Comparison of ENCODE assay signal across 31 mouse cellular contexts in the genomic region with DNA sequence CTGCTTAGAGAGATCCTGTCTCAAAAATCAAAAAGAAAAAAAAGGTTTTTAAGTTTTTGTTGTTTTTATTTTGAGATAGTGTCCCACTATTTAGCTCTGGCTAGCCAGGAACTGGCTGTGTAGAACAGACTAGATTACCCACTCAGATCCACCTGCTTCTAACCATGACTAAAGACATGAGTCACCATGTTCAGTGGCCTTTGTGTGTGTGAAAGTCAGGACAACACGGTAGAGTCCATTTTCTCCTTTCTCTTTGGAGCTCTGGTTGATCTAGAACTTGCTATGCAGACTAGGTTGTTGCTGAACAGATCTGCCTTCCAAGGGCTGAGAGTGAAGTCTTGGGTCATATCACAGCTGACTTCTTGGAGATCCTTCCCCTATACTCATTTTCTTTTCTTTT. TPM values are rescaled to one million over a fixed set of nuclear protein-coding genes. Genes with fewer than 3 reads are reported as not detected.
DNase-seq lines count a peak whose midpoint lies in the region; ATAC-seq and TF ChIP-seq lines count a peak whose summit lies in the region.
"Had no signal": no experiment of that assay in that cellular context is flagged by ENCODE, and none has a peak within 500 bp of the region (broad histone marks: within the 10 kb centered on the region; RNA-seq: fewer than 3 reads in every experiment).

No protein-coding gene starts in this region.

- WGBS in hindbrain, embryonic 13.5 days: 67% methylated on average over 1 of the region's 1 CpGs
- 64% methylated on average over 1 of the region's 1 CpGs for WGBS in hindbrain, postnatal 0 days

- H3K27ac ChIP-seq in hindbrain, embryonic 13.5 days: 0 out of 2 replicates have a peak overlapping the region, but pooled peaks have one; percentile 35
- no peak overlapping the region for H3K27ac ChIP-seq in hindbrain, postnatal 0 days
- H3K27ac ChIP-seq in ES-Bruce4 (ENCODE audit: insufficient read depth, low read length): no peak overlapping the region
- H3K27ac ChIP-seq: forebrain, embryonic 12.5 days; heart, embryonic 10.5 days; kidney, postnatal 0 days had no signal

- TF ChIP-seq POLR2A in ES-Bruce4 (IDR thresholded peaks at IDR 0.05; ENCODE audit: insufficient read depth, low read length) (no peak), myocyte (IDR thresholded peaks at IDR 0.05; ENCODE audit: insufficient read length, low read depth) (no peak)

- no peak overlapping the region for H3K9ac ChIP-seq in hindbrain, embryonic 13.5 days
- H3K9ac ChIP-seq in hindbrain, postnatal 0 days (replicated peaks; ENCODE audit: low read length): no peak overlapping the region
- peak overlapping the region; percentile 51; the same call in 1 of the 2 replicates for H3K9ac ChIP-seq in ES-Bruce4 (ENCODE audit: low read depth, poor library complexity, severe bottlenecking)

- TF ChIP-seq EP300 in ES-Bruce4 (IDR thresholded peaks at IDR 0.05; ENCODE audit: insufficient read depth, low read depth, low read length): no peak

- no peak for TF ChIP-seq CTCF in hindbrain, postnatal 0 days (IDR thresholded peaks at IDR 0.05; ENCODE audit: low read depth)
- TF ChIP-seq CTCF in ES-Bruce4 (IDR thresholded peaks at IDR 0.05; ENCODE audit: low read depth, low read length): no peak

- peaks cover 11% of the 10 kb centered on the region for H3K36me3 ChIP-seq in hindbrain, embryonic 13.5 days
- H3K36me3 ChIP-seq in hindbrain, postnatal 0 days (ENCODE audit: insufficient read depth, low read length): no peaks in the 10 kb centered on the region
- H3K36me3 ChIP-seq in ES-Bruce4 (ENCODE audit: control insufficient read depth, insufficient read depth, low read length, poor library complexity, severe bottlenecking): peaks cover 13% of the 10 kb centered on the region
- H3K36me3 ChIP-seq in myocyte (ENCODE audit: control insufficient read depth, insufficient read depth): peaks cover 10% of the 10 kb centered on the region

- H3K27me3 ChIP-seq in hindbrain, embryonic 13.5 days: no peaks in the 10 kb centered on the region
- no peaks in the 10 kb centered on the region for H3K27me3 ChIP-seq in hindbrain, postnatal 0 days (ENCODE audit: insufficient read depth, low read length)
- H3K27me3 ChIP-seq in ES-Bruce4 (ENCODE audit: control insufficient read depth, insufficient read depth, low read length, poor library complexity, severe bottlenecking): no peaks in the 10 kb centered on the region
- H3K27me3 ChIP-seq in myocyte (ENCODE audit: control insufficient read depth, insufficient read depth, insufficient read length): no peaks in the 10 kb centered on the region
- H3K27me3 ChIP-seq: forebrain, embryonic 12.5 days; Patski had no signal

- H3K9me3 ChIP-seq in hindbrain, embryonic 13.5 days: no peaks in the 10 kb centered on the region
- no peaks in the 10 kb centered on the region for H3K9me3 ChIP-seq in hindbrain, postnatal 0 days (ENCODE audit: low read length)
- no peaks in the 10 kb centered on the region for H3K9me3 ChIP-seq in ES-Bruce4 (replicated peaks; ENCODE audit: control insufficient read depth, insufficient read depth, low read length, poor library complexity, severe bottlenecking)
- H3K9me3 ChIP-seq: forebrain, embryonic 12.5 days; heart, embryonic 10.5 days had no signal

- H3K4me1 ChIP-seq in hindbrain, embryonic 13.5 days (replicated peaks): peaks cover 38% of the 10 kb centered on the region
- peaks cover 9% of the 10 kb centered on the region; the same call in 1 of the 2 replicates for H3K4me1 ChIP-seq in hindbrain, postnatal 0 days (ENCODE audit: insufficient read depth, low read length)
- H3K4me1 ChIP-seq in ES-Bruce4 (ENCODE audit: control insufficient read depth, insufficient read depth, low read length): peaks cover 2% of the 10 kb centered on the region

- H3K4me2 ChIP-seq in hindbrain, embryonic 13.5 days: no peak overlapping the region
- H3K4me2 ChIP-seq in hindbrain, postnatal 0 days (ENCODE audit: low read depth, low read length): no peak overlapping the region
- H3K4me2 ChIP-seq in myocyte (ENCODE audit: low read depth): peak overlapping the region; percentile 55
- H3K4me2 ChIP-seq: forebrain, embryonic 12.5 days had no signal

- no peak overlapping the region for H3K4me3 ChIP-seq in hindbrain, embryonic 13.5 days
- no peak overlapping the region for H3K4me3 ChIP-seq in hindbrain, postnatal 0 days (ENCODE audit: low read length)
- no peak overlapping the region for H3K4me3 ChIP-seq in ES-Bruce4 (ENCODE audit: low read depth, low read length)
- H3K4me3 ChIP-seq in myocyte: no peak overlapping the region
- H3K4me3 ChIP-seq: forebrain, embryonic 12.5 days; heart, embryonic 10.5 days had no signal

- ATAC-seq in hindbrain, embryonic 13.5 days (ENCODE audit: low FRiP score): no peak
- ATAC-seq in hindbrain, postnatal 0 days: no peak
- ATAC-seq in monocyte, adult 5-6 weeks (replicated peaks; ENCODE audit: insufficient number of reproducible peaks, low FRiP score, low TSS enrichment, poor library complexity, severe bottlenecking): no peak
- ATAC-seq: inflammation-experienced regulatory T-cells, adult 6 months; Patski had no signal

- H3ac ChIP-seq in myocyte (ENCODE audit: control insufficient read depth, insufficient read length): no peak overlapping the region

- peaks cover 75% of the 10 kb centered on the region for H3K79me2 ChIP-seq in myocyte (ENCODE audit: control insufficient read depth, insufficient read depth)

- DNase-seq in hindbrain, postnatal 0 days (ENCODE audit: low spot score): no peak
- peak; percentile 64 for DNase-seq in 3T3-L1 (ENCODE audit: low read depth, low spot score)
- no peak for DNase-seq in left cerebral cortex, adult 9 months (ENCODE audit: low spot score in 2 of 2)
- DNase-seq in yolk sac, embryonic 10.5 days (ENCODE audit: low spot score): no peak
- DNase-seq: adrenal gland, adult 2 months; B cell, adult 2 months; cerebellum, adult 11 months; cerebellum, adult 9-11 months; kidney, adult 18-20 months; layer of hippocampus, adult 9-11 months; left cerebral cortex, postnatal 4 days; lung, adult 18-20 months; lung, postnatal 14 days; midbrain, embryonic 14.5 days; right cerebral cortex, adult 18-20 months; right cerebral cortex, postnatal 4 days had no signal

TF ChIP-seq in myocyte, 11 proteins besides CTCF, POLR2A, EP300 and RAD21:
- TF ChIP-seq USF1 (IDR thresholded peaks at IDR 0.05; ENCODE audit: low read depth) (no peak), TCF12 (IDR thresholded peaks at IDR 0.05; ENCODE audit: insufficient read depth, poor library complexity, severe bottlenecking) (no peak), MYOD1 (IDR thresholded peaks at IDR 0.05; ENCODE audit: control insufficient read depth in 1 of 3, insufficient read length in 2 of 3, low read depth in 2 of 3) (peak in 2 of 3 experiments; percentile 24 to 26)

RNA-seq across cellular contexts. Expression of a gene that starts 2.6 kb away (rescaled TPM):
- 0.43 and 1.2 TPM in 2 replicates for polyA plus RNA-seq in hindbrain, embryonic 13.5 days (2015; fragmentation: Nextera tagmentation; extraction: Ambion mirVana)
- total RNA-seq in hindbrain, postnatal 0 days (2014; rRNA removed): 2.1 TPM in 1 of 2 replicates, not detected in the other
- polyA plus RNA-seq in hindbrain, postnatal 0 days (2015; fragmentation: Nextera tagmentation; extraction: Ambion mirVana): 1.3 and 1.4 TPM in 2 replicates
- not detected in 2 replicates for polyA plus RNA-seq in ES-Bruce4 (2011; ENCODE audit: insufficient read depth, insufficient read length, low read depth, missing spikeins)
- polyA plus RNA-seq in myocyte (2012; fragmentation: generic; extraction: Trizol): 0.47 TPM
- total RNA-seq in monocyte, adult 5-6 weeks (2017): 3.6 to 4.9 TPM in 2 of 3 replicates, not detected in the other
- total RNA-seq: hematopoietic stem cell, adult 5-6 weeks; left cerebral cortex, adult 18-20 months; left cerebral cortex, postnatal 4 days; liver, adult 2 months; megakaryocyte progenitor cell, adult 5-6 weeks had no signal
- polyA plus RNA-seq: heart, embryonic 16.5 days; liver, adult 2 months; testis, adult 2 months had no signal

RNA-seq across cellular contexts. Expression of a gene that starts 3.5 kb away (rescaled TPM):
- polyA plus RNA-seq in hindbrain, embryonic 13.5 days (2015; fragmentation: Nextera tagmentation; extraction: Ambion mirVana): 114 and 120 TPM in 2 replicates
- 27.4 and 35.9 TPM in 2 replicates for total RNA-seq in hindbrain, postnatal 0 days (2014; rRNA removed)
- polyA plus RNA-seq in hindbrain, postnatal 0 days (2015; fragmentation: Nextera tagmentation; extraction: Ambion mirVana): 87.4 and 88.1 TPM in 2 replicates
- polyA plus RNA-seq in ES-Bruce4 (2011; ENCODE audit: insufficient read depth, insufficient read length, low read depth, missing spikeins) (105 and 123 TPM in 2 replicates), myocyte (2012; fragmentation: generic; extraction: Trizol) (17.6 TPM)
- 75.1 to 125 TPM (median 91.9 TPM) in 3 replicates for total RNA-seq in monocyte, adult 5-6 weeks (2017)

RNA-seq across cellular contexts. Expression of a gene that starts 34.8 kb away (rescaled TPM):
- polyA plus RNA-seq in hindbrain, embryonic 13.5 days (2015; fragmentation: Nextera tagmentation; extraction: Ambion mirVana): 26.6 and 27.1 TPM in 2 replicates
- 14.4 and 15.1 TPM in 2 replicates for total RNA-seq in hindbrain, postnatal 0 days (2014; rRNA removed)
- polyA plus RNA-seq in hindbrain, postnatal 0 days (2015; fragmentation: Nextera tagmentation; extraction: Ambion mirVana): 23.5 and 28.7 TPM in 2 replicates
- 26.5 and 27.5 TPM in 2 replicates for polyA plus RNA-seq in ES-Bruce4 (2011; ENCODE audit: insufficient read depth, insufficient read length, low read depth, missing spikeins)
- 47.6 TPM for polyA plus RNA-seq in myocyte (2012; fragmentation: generic; extraction: Trizol)
- 0.64 to 6.4 TPM (median 1.2 TPM) in 3 replicates for total RNA-seq in monocyte, adult 5-6 weeks (2017)

RNA-seq across cellular contexts. Expression of a gene that starts 46.2 kb away (rescaled TPM):
- 16.2 TPM in 2 replicates for polyA plus RNA-seq in hindbrain, embryonic 13.5 days (2015; fragmentation: Nextera tagmentation; extraction: Ambion mirVana)
- total RNA-seq in hindbrain, postnatal 0 days (2014; rRNA removed): 1.8 and 6.0 TPM in 2 replicates
- polyA plus RNA-seq in hindbrain, postnatal 0 days (2015; fragmentation: Nextera tagmentation; extraction: Ambion mirVana): 29.1 and 30.5 TPM in 2 replicates
- polyA plus RNA-seq in ES-Bruce4 (2011; ENCODE audit: insufficient read depth, insufficient read length, low read depth, missing spikeins) (4.7 and 5.6 TPM in 2 replicates), myocyte (2012; fragmentation: generic; extraction: Trizol) (0.23 TPM)
- 1.7 to 3.9 TPM (median 2.4 TPM) in 3 replicates for total RNA-seq in monocyte, adult 5-6 weeks (2017)
